Mouse (Mus musculus) embryo, embryonic 9.5 days (tissue): ENCODE results near the gene Gabra2.

Experiments used
- DNase-seq: peaks from one replicate; pipeline ENCODE4 v3.0.0-alpha.2; 2017; ENCODE audit errors: extremely low spot score

The Gabra2 gene

DNA sequence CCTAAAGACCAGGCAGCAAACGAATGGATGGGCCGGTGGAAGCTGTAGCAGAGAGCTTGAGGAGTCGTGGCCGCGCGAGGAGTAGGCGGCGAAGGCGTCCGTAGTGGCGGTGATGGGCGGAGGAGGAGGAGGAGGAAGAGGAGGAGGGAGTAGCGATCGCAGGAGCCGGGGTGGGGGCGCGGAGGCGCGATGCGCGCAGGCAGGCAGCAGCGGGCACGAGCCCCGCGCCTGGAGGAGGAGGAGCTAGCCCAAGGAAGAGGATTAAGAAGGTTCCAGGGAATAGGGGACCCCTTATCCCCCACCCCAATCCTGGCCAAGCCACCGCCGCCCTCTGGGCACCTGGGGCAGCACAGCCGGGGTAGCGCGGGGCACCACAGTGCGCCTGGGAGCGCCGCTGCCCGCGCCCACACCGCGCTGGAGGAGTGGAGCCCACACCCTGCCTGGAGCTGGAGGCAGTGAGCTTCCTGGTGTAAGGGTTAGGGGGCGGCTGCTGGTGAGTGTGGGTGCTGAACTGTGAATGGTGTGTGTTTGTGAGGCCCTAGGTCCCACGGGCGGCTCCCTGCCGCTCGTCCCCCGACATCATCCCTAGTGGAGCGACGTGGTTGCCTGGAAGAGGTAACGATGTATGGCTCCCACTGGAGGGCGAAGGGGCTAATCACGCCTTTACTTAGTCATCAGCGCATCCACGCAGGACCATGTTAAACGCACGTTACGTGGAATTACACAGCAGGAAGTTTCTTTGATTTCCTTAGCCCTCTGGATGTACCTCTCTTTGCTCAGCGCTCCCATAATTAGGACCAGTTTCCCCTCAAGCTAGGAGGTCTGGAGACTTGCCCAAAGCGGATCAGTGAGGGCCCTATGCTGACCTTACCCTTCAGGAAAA lies at the start of gene Gabra2:
Gene Gabra2 (minus strand): TSS at position 125 of the 883 bp plus-strand sequence.
- peak; percentile 67 for DNase-seq

DNA sequence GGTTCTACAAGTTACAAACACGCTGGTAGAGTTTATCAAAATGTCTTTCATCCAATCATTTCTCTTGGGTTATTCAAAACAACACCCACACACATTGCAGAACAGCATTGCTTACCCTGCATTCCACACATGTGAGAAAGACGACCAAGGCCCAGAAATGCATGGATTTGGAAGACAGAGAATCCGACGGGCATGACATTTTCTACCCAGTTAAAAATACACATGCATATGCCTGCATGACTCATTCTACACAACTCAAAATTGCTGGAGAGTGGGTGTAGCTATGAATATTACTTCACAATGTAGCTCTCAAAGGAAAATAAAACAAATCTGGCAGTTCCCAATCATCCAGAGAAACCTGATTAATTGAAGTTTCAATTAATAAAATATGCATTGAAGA lies 41.0 kb upstream of the Gabra2 start:
- no peak for DNase-seq

DNA sequence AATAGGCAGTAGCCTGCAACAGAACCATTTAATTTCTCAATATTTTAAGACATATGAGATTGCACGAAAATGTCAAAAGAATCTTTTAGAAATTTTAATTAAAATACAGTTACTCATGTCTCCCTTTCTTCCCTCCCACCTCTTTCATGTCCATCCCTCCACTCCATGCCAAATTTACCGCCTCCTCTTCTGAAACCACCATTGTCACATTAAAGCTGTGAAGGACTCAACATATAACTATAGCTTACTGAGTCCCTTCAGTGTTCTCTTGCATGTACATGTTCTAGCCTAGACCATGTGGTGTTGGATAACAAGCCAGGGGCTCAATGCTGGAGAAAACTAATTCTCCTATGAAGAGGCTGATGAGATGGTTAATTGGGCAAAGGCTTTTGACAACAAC lies 40.2 kb upstream of the Gabra2 start:
- no peak for DNase-seq

DNA sequence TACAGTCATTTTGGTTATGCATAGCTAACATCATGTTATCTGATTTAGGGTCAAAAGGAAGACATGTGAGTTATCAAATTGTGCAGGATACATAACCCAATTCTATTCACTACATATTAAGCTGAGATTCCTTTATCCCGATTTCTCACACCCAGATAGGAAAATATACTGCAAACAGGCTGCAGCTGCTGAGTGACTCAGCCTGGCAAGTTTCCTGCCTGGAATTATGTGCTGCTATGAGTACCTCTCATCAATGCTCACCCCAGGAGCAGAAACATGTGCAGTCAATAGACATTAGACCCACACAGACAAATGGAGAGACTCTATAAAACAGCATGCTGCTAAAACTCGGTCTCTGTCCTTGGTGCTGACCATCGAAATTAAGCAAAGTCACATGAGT lies 32.1 kb upstream of the Gabra2 start:
- peak; percentile 10 for DNase-seq

DNA sequence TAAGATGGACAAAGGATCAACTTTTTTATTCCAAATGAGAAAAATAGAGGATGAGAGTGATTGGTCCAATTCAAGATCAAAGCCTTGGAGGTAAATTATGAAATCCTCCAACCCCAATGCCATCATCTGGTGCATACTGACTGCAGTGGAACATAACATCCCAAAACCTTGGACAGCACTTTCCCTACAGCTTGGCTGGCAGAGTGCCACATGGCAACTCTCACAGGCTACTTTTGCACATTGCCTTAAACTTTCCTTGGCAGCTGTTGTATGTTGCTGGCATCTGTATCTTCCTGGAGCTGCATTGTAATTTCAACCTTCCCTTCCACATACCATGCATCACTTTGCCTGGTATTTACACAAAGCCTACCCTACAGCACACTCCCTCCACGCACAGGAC lies 19.6 kb upstream of the Gabra2 start:
- no peak for DNase-seq

DNA sequence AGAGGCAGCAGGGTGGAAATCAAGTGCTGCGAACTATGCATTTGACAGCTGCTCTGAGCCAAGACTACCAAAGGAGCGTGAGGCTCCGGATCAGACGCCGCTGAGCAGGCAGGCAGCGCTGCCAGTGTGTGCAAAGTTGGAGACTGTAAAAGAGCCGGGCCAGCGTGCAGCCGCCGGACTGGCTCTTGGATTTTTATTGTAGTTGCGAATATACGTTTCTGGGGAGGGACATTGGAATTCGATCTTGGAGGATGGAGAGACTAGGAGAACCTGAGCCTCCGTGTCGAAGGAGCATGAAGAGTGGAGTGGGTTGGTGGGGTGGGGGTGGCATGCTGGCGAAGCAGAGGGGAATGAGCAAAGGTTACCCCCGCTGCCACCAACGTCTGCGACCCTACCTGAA lies 469 bp downstream of the Gabra2 start:
- DNase-seq, result peak; percentile 55

DNA sequence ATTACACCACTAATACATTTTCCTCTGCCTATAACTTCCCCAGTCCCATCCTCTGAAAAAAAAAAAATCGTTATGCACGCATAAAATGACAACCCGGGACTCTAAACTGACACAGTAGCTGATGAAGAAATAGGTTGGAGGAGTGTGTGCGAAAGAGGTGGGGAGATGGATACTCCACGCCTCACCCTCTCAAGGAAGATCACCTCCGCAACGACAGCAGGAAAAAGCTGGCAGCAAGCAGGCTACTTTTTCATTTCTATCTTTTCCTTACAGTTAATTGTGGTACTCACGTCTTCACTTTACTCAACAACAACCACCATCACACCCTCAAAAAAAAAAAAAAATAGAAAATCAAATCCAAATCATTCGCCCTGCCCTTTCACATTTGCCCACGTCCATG lies 873 bp downstream of the Gabra2 start:
- no peak for DNase-seq

DNA sequence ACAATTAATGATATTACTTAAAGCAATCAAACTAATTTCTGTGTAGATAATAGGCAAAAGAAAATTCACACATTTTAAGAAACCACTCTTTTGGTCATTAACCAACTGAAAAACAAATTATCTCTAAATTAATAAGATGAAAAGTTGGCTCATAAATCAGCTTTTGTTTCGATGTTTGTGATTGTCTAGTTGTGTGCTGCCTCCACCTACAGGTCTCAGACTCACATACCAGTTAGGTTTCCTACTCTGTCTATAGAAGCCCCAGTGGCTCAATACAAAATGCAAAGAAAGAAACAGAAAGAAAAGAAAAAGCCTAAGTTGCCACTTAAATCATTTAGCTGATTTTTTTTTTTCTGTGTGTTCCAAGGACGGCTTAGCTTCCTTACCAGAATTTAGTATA lies 1.8 kb downstream of the Gabra2 start:
- no peak for DNase-seq

DNA sequence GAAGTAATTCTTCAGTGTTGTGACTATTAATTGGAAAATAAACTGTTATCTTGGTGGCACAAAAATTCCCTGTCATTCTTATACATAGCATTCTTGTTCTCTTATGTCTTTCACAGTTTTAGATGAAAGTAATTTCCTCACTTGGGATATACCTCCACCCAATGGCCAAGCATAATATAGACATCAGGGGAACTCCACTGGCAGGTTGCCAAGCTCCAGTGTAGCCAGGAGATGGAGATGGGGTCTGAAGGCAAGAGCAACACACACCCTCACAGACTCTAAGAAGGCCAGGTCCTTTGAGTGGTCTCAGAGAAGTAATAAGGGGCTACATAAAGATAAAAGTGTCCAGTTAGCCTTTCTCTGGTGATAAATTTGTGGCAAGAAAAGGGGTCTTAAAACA lies 3.2 kb downstream of the Gabra2 start:
- peak; percentile 6 for DNase-seq

DNA sequence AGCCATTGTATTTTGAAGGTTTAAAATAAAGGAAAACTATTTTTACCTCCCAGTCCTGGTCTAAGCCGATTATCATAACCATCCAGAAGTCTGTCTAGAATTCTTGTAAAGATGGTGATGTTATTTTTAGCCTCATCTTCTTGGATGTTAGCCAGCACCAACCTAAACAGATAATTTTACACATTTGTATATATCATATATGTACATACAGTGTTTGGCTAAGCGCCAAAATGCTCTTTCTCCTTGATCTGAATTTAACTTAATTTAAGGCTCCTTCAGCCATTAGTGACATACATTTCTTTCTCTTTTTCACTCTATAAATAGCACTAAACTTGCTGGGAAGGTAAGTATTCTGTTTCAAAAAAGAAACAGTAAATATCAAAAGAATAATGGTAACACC lies 3.7 kb downstream of the Gabra2 start:
- no peak for DNase-seq

DNA sequence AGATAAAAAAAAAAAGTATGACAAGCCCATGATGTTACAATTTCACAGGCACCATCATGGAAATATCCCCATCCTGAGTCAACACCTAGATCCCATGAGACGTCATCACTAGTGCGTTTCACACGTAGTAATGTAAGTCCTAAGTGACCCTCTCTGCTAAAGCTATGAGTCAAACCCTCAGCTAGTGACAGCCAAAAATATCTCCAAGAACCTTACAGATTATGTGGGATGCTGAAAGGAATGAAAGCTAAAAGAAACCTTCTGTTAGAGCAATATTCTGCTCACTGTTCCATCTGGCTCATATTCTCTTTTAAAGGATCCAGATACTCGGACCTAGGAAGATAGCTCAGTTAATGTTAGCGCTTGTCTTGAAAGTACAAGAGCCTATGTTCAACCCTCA lies 16.8 kb downstream of the Gabra2 start:
- DNase-seq, result no peak

DNA sequence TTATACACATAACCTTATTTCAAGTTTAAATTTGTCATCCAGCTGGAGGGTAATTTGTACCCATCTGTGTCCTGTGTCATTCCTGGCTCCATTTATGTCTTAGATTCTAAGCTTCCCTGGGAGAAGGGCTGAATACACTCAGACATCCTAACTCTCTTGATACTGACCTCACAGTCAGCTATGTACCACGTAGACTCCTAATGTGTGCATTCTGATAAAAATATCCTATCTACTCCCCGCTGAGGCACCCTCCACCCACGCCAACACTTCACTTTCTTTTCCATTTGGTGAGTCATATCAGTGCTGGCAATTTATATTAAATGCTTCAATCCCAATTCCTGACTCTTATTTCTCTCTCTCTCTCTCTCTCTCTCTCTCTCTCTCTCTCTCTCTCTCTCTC lies 34.0 kb downstream of the Gabra2 start:
- DNase-seq, result no peak

DNA sequence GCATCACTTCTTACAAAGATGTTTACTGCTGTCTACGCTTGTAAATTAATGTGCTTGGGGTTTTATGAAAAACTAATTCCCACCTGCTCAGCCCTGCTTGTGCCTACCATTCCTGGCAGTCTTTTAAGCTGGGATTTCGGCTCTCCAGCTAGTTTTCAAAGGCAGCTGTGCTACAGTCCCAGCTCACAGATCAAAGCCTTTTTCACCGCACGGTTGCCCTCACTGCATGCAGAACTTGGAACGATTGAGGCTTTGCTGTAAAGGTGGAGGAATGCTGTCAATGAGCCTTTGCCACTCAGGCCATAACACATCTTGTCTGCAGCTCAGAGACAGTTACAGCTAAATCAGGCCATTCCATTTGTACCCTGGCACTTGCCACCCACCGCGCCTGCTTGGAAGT lies 37.6 kb downstream of the Gabra2 start:
- no peak for DNase-seq

DNA sequence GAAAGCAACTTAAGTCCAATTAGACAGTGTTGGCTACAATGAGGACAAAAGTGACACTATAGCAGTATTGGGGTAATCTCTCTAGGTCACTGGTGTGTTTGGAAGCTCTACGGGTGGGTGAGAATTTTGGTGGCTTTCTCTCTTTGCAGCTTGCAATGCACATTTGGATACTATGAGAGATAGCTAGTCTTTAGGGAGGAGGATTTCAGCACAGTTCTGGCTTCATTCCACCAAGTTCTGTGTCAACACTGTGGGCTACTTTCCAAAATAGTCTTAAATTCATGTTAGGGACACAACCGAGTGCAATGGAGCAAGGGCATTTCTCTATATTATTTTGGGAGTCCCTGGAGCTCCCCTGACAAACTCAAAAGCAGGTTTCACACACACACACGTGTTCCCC lies 58.3 kb downstream of the Gabra2 start:
- DNase-seq, result no peak

DNA sequence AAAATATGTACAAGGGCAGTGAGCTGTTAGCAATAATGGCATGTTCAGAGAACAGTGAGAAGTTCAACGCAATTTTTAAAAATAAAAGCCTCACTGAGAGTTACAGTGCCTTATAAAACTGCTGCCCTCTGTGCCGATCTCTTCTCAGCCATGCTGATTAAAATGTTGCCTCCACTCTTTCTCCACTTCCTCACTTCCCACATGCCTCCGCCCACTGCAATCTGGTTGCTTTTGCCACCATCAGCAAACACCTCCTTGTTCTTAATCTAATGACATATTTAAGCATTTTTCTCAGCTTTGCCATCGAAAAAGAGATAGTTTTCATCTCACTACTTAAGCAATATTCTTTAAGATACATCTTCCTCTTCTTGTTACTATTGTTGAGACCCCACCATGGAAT lies 69.7 kb downstream of the Gabra2 start:
- DNase-seq, result no peak

DNA sequence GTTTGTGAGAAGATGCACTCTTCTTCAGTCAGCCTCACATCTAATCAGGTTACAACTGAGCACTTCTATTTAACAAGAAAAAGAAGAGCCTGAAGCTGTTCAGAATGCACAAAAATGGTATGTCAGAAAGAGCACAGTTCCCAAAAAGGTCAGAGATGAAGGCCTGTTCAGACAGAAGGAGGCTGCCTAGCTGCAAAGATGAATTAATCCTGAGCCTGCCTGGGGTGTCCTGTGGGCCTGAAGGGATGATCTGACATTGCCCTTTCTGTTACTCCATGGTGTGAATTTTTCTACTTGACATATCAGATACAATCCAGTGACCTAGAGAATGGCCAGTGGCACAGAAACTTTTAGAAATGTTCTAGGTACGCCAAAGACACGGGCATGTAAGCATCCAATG lies 83.9 kb downstream of the Gabra2 start:
- DNase-seq, result peak; percentile 4

DNA sequence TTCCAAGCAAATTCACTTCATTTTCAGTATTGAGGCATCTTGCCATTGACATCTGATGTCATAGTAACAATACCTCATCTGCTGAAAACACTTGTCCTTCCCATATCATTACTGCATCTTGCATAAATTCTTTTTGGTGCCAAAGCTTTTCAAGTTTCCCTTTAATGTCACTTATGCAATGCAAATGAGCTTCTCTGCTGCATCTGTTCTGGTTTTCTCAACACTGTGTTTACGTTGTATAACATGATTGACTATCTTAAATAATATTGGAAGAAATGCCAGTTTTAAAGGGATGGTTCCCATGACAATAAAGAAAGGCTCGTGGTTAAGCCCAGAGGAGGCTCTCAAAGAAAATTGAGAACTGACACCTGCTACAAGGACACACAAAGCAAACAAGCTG lies 84.4 kb downstream of the Gabra2 start:
- DNase-seq, result no peak

DNA sequence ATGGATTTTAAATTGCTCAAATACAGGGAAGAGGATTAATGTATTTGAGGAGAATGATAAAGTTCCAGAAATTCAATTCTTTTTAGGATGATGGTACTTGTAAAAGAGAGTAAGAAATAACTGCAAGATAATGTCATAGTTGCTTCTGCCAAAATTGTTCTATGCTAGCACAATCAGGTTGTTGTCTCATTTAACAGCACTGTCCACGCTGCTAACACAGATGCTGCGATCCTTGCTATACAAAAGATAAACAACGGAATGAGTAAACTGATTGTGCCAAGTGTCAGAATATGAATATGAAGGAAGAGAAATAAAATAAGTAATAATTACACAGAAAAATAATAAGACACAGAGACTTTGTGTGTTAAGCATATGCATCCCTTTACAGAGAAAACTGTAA lies 84.9 kb downstream of the Gabra2 start:
- DNase-seq, result no peak

DNA sequence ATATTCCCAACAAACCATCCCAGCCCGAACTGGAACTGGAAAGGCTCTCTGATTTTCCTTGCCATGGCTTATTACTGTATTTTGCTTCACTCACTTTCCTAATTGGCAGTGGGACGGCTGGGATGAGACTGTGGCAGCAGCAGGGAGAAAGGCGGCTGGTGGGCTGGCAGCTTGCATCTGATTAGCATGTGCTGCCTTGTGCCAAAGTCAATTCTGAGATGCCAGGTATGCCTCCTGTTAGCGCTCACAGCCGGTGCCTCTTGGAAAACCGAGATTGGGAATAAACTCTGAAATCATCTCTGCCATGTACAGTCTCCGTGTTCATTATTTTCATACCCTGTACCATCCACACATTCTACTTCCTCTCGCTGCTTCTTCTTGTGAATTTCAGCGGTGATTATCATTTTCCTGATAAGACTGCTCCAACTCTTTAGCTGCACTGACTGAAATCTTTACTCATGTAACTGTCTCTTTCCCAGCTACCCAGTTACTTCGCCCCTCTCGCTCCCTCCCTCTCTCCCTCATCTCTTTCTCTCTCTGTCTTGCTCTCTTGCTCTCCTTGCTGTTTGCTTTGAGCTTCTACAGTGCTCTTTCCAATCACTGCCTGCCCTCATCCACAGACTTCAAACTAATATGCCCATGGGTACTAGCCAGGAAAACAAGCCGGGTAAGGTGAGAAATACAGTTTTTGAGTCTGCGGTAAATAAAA lies 99.9 kb downstream of the Gabra2 start:
- no peak for DNase-seq

DNA sequence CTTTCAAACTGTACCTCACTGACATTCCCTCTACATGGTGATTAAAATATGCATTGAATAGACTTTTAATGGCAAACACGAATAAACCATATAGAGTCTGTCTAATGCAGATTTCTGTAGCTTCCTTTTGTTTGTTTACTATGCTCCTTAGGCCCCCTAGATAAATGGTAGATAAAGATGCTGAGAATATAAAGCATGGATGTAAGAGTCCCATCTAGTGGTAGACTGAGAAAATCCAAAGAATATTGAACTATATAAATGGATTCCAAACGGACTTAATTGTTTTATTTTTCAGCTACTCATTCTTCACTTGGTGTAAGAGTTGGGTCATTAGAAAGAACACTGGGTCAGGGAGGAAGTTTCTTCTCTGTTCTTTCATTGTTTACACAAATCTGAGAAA lies 102.4 kb downstream of the Gabra2 start:
- no peak for DNase-seq

DNA sequence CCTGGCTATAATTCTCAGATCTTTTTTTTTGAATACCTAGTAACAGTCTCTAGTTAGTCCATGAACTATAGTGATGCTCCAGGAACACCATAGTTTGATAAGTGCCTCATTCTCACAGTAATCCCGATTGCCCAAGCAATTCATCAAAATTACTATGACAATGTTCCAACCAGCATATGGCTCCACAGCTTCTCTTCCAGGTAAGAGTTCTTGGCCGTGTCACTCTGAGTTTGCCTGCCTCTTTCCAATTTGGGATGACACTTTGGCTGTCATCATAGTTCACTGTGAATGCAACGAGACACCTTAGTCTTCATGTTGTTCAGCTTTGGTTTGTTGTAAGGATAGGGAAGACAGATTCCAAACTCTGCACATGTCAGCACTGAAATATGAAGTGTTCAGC lies 104.8 kb downstream of the Gabra2 start:
- no peak for DNase-seq
